ENCODE assay signal across 11 mouse cellular contexts in the genomic region with DNA sequence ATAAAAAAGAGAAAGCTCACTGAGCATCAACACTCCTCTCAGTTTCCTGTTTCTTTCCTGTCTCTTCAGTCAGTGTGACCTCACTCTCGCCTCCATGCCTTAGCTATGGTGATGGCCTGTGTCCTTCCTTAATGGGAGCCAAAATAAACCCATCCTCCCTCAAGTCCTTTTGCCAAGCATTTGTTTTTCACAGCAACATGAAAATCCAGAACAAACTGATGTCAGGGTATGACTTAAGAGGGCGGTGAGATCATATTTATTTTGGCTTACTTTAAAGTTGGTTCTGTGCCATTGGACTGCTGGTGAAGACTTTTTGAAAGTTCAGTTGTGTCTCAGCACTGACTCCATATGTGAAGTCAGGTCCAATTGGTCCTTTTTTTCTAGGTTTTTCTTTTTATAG. TPM values are rescaled to one million over a fixed set of nuclear protein-coding genes. Genes with fewer than 3 reads are reported as not detected.
DNase-seq lines count a peak whose midpoint lies in the region; ATAC-seq and TF ChIP-seq lines count a peak whose summit lies in the region.
"Had no signal": no experiment of that assay in that cellular context is flagged by ENCODE, and none has a peak within 500 bp of the region (broad histone marks: within the 10 kb centered on the region; RNA-seq: fewer than 3 reads in every experiment).

No protein-coding gene starts in this region.

- H3K4me1 ChIP-seq in liver, postnatal 0 days (ENCODE audit: insufficient read depth) = peaks cover 14% of the 10 kb centered on the region
- peaks cover 7 to 15% of the 10 kb centered on the region in 2 experiments for H3K4me1 ChIP-seq in heart, embryonic 14.5 days (ENCODE audit: control insufficient read depth in 2 of 2, insufficient read depth in 2 of 2, low read length in 2 of 2)
- H3K4me1 ChIP-seq in hindbrain, embryonic 12.5 days = peaks cover 15% of the 10 kb centered on the region

- WGBS in liver, postnatal 0 days (ENCODE audit: insufficient replicate concordance) = 62% methylated on average over 2 of the region's 2 CpGs
- WGBS in heart, embryonic 14.5 days = 68% methylated on average over 2 of the region's 2 CpGs
- WGBS in macrophage (ENCODE audit: missing documents) = 69% methylated on average over 2 of the region's 2 CpGs
- WGBS in hindbrain, embryonic 12.5 days = 96% methylated on average over 2 of the region's 2 CpGs

- H3K9ac ChIP-seq in liver, postnatal 0 days (replicated peaks) = peak overlapping the region; percentile 34
- no peak overlapping the region for H3K9ac ChIP-seq in heart, embryonic 14.5 days (ENCODE audit: low read length)
- H3K9ac ChIP-seq in hindbrain, embryonic 12.5 days = no peak overlapping the region
- H3K9ac ChIP-seq: lung, embryonic 15.5 days had no signal

- DNase-seq in cerebellum, adult 9-10 months = peak; percentile 18
- DNase-seq in liver, postnatal 0 days = peak; percentile 22
- no peak for DNase-seq in liver
- no peak for DNase-seq in gastrocnemius, postnatal 10 days
- DNase-seq: retina, postnatal 1 day had no signal

- no peaks in the 10 kb centered on the region for H3K27me3 ChIP-seq in liver, postnatal 0 days (ENCODE audit: insufficient read depth, low read length)
- no peaks in the 10 kb centered on the region for H3K27me3 ChIP-seq in heart, embryonic 14.5 days (ENCODE audit: control insufficient read depth, insufficient read depth, low read length)
- H3K27me3 ChIP-seq in hindbrain, embryonic 12.5 days = no peaks in the 10 kb centered on the region
- H3K27me3 ChIP-seq: lung, embryonic 15.5 days had no signal

- 0 out of 2 replicates have a peak overlapping the region, but pooled peaks have one; percentile 22 for H3K4me2 ChIP-seq in liver, postnatal 0 days (ENCODE audit: low read depth, low read length)
- H3K4me2 ChIP-seq in heart, embryonic 14.5 days (ENCODE audit: low read length) = no peak overlapping the region
- no peak overlapping the region for H3K4me2 ChIP-seq in hindbrain, embryonic 12.5 days (replicated peaks)

- TF ChIP-seq CTCF in liver, postnatal 0 days (IDR thresholded peaks at IDR 0.05; ENCODE audit: low read depth) = no peak

- ATAC-seq in cerebellum, adult (ENCODE audit: insufficient number of reproducible peaks, low FRiP score, low TSS enrichment) = no peak
- peak; percentile 14 for ATAC-seq in liver, postnatal 0 days
- 0 out of 2 replicates have a peak, but pooled peaks have one; percentile 13 for ATAC-seq in heart, embryonic 14.5 days (ENCODE audit: insufficient number of reproducible peaks, insufficient read depth, low FRiP score, low read depth)
- no peak for ATAC-seq in hindbrain, embryonic 12.5 days (ENCODE audit: low FRiP score)

- peak overlapping the region; percentile 90 for H3K27ac ChIP-seq in liver, postnatal 0 days (ENCODE audit: low read depth)
- peak overlapping the region; percentile 12 to 33; a peak in 2 of 4 replicates for H3K27ac ChIP-seq in heart, embryonic 14.5 days (replicated peaks in 1 of 2; ENCODE audit: control insufficient read depth in 1 of 2, insufficient read depth in 1 of 2, low read depth in 2 of 2, low read length in 2 of 2)
- H3K27ac ChIP-seq in macrophage = peak overlapping the region; percentile 83
- no peak overlapping the region for H3K27ac ChIP-seq in hindbrain, embryonic 12.5 days
- H3K27ac ChIP-seq: forebrain, embryonic 10.5 days; lung, embryonic 15.5 days had no signal

- no peak overlapping the region for H3K4me3 ChIP-seq in liver, postnatal 0 days (ENCODE audit: low read depth, low read length)
- H3K4me3 ChIP-seq in heart, embryonic 14.5 days (ENCODE audit: control insufficient read depth in 1 of 2, insufficient read depth in 1 of 2, low read depth in 1 of 2, low read length in 2 of 2) = no peak overlapping the region
- H3K4me3 ChIP-seq in macrophage (ENCODE audit: inconsistent target) = no peak overlapping the region
- H3K4me3 ChIP-seq in hindbrain, embryonic 12.5 days = no peak overlapping the region
- H3K4me3 ChIP-seq: lung, embryonic 15.5 days had no signal

- peak; percentile 56; the same call in 1 of the 2 replicates for TF ChIP-seq EP300 in liver, postnatal 0 days (IDR thresholded peaks at IDR 0.05; ENCODE audit: low read depth)

- 0 out of 2 replicates have a peak, but pooled peaks cover 3% of the 10 kb centered on the region for H3K36me3 ChIP-seq in liver, postnatal 0 days (replicated peaks; ENCODE audit: insufficient read depth, low read length)
- 0 out of 2 replicates have a peak, but pooled peaks cover 3% of the 10 kb centered on the region for H3K36me3 ChIP-seq in heart, embryonic 14.5 days (ENCODE audit: control insufficient read depth, insufficient read depth, low read length)
- H3K36me3 ChIP-seq in macrophage (ENCODE audit: inconsistent target) = no peaks in the 10 kb centered on the region
- H3K36me3 ChIP-seq in hindbrain, embryonic 12.5 days = no peaks in the 10 kb centered on the region
- H3K36me3 ChIP-seq: forebrain, embryonic 10.5 days; lung, embryonic 15.5 days had no signal

- H3K79me2 ChIP-seq in macrophage (ENCODE audit: inconsistent target) = peaks cover 31% of the 10 kb centered on the region

- H3K9me3 ChIP-seq in liver, postnatal 0 days (ENCODE audit: low read length) = no peaks in the 10 kb centered on the region
- no peaks in the 10 kb centered on the region for H3K9me3 ChIP-seq in heart, embryonic 14.5 days (ENCODE audit: control insufficient read depth, low read length)
- no peaks in the 10 kb centered on the region for H3K9me3 ChIP-seq in hindbrain, embryonic 12.5 days (replicated peaks)
- H3K9me3 ChIP-seq: forebrain, embryonic 10.5 days; lung, embryonic 15.5 days had no signal

RNA-seq across cellular contexts. Expression of gene Insig2, which starts 3.0 kb away (rescaled TPM):
- polyA plus RNA-seq in liver, postnatal 0 days (2015; fragmentation: Nextera tagmentation; extraction: Ambion mirVana) = 42.5 and 47.7 TPM in 2 replicates
- polyA plus RNA-seq in heart, embryonic 14.5 days (2014; fragmentation: Nextera tagmentation; extraction: Ambion mirVana) = 25.0 and 30.7 TPM in 2 replicates
- 10 to 100 TPM in 25 of 26 experiments, 1 to 10 TPM in 1; 8.5 to 70.5 (median 22.3) TPM for total RNA-seq in macrophage (2018; cell fraction: chromatin; rRNA removed)
- total RNA-seq in macrophage (2018; cell fraction: cytosol; rRNA removed) = 10 to 100 TPM; 16.3 to 34.1 (median 19.5) TPM
- 10 to 100 TPM; 12.6 to 53.8 (median 22.6) TPM for total RNA-seq in macrophage (2018; cell fraction: nucleus; rRNA removed)
- polyA plus RNA-seq in macrophage (2018) = 12.8 to 24.7 TPM (median 19.8 TPM) in 3 replicates
- 29.2 and 29.4 TPM in 2 replicates for polyA plus RNA-seq in hindbrain, embryonic 12.5 days (2016; fragmentation: Nextera tagmentation; extraction: Ambion mirVana)
- total RNA-seq in gastrocnemius, postnatal 10 days (2021) = 10 to 100 TPM; 41.5 to 43.0 TPM

Comparison
In these comparisons a context has a peak if more than half of its experiments do, and no peak if none do; other contexts are left out.
1. DNase-seq: peak in cerebellum, adult 9-10 months (single experiment) and liver, postnatal 0 days (single experiment); none in liver (single experiment) and gastrocnemius, postnatal 10 days (single experiment).
2. ATAC-seq: peak in liver, postnatal 0 days (single experiment) and heart, embryonic 14.5 days (single experiment); none in cerebellum, adult (single experiment) and hindbrain, embryonic 12.5 days (single experiment).